Mouse (Mus musculus) CH12.LX (cell line): Measurements from ENCODE around the gene Slc30a6. TPM values are rescaled to one million over a fixed set of nuclear protein-coding genes. Genes with fewer than 3 reads are reported as not detected.

Experiments used
- DNase-seq: peaks from one replicate; pipeline ENCODE4 v3.0.0-alpha.2; 2013; ENCODE audit errors: extremely low read depth
- H3K27ac ChIP-seq: 2 replicates; pipeline ENCODE4 v1.5.1; 2012; ENCODE audit warnings: low read depth, mild to moderate bottlenecking, control low read depth, moderate library complexity; ENCODE audit not compliant: insufficient read depth
- H3K27me3 ChIP-seq: replicated peaks from 2 replicates; pipeline ENCODE3; 2012; ENCODE audit warnings: inconsistent platforms
- H3K36me3 ChIP-seq, 2 experiments: replicated peaks in 1 of 2; 2 replicates each; pipeline versions ENCODE3 to v1.6.1; 2012; ENCODE audit warnings: inconsistent platforms in 1 of 2, low read length in 1 of 2, mild to moderate bottlenecking in 1 of 2, mixed read lengths in 1 of 2, moderate library complexity in 1 of 2; ENCODE audit not compliant: control insufficient read depth in 1 of 2, insufficient read depth in 1 of 2
- H3K4me1 ChIP-seq, 2 experiments: 2 replicates each; pipeline ENCODE4 v1.6.1; 2012; ENCODE audit warnings: inconsistent platforms in 1 of 2, moderate library complexity in 1 of 2; ENCODE audit not compliant: insufficient read depth in 2 of 2, control insufficient read depth in 1 of 2
- H3K4me2 ChIP-seq: 2 replicates; pipeline ENCODE4 v1.6.1; 2012; ENCODE audit warnings: low read depth, mild to moderate bottlenecking, control low read depth; ENCODE audit not compliant: poor library complexity, insufficient read depth, severe bottlenecking
- H3K4me3 ChIP-seq, 3 experiments: fragments of 150-350 bp in 1 of 3; sonication (generic) in 1 of 3; replicated peaks in 1 of 3; 2 replicates each; pipeline versions ENCODE3 to v1.5.1; 2011 to 2012; ENCODE audit warnings: low read depth in 2 of 3, low read length in 2 of 3, mild to moderate bottlenecking in 2 of 3, moderate library complexity in 2 of 3, control low read depth in 1 of 3, improper control_type of control experiment in 1 of 3, inconsistent platforms in 1 of 3, mixed read lengths in 1 of 3; ENCODE audit not compliant: poor library complexity in 1 of 3
- H3K79me2 ChIP-seq: replicated peaks from 2 replicates; pipeline ENCODE4 v1.6.1; 2012; ENCODE audit warnings: mild to moderate bottlenecking, moderate library complexity; ENCODE audit not compliant: control insufficient read depth, poor library complexity, insufficient read depth, severe bottlenecking; ENCODE audit errors: extremely low read depth
- H3K9ac ChIP-seq: 2 replicates; pipeline ENCODE4 v1.6.1; 2012; ENCODE audit warnings: low read depth, mild to moderate bottlenecking, control low read depth, moderate library complexity; ENCODE audit not compliant: insufficient read depth
- H3K9me3 ChIP-seq: replicated peaks from 2 replicates; pipeline ENCODE3; 2012; ENCODE audit warnings: low read length, inconsistent platforms, mixed read lengths
- CHD1 ChIP-seq: IDR thresholded peaks from 2 replicates; pipeline ENCODE4 v1.6.1; 2012; ENCODE audit warnings: low read depth, low read length, improper control_type of control experiment, inconsistent platforms
- CHD2 ChIP-seq: IDR thresholded peaks from 2 replicates; pipeline ENCODE4 v1.6.1; 2011; ENCODE audit warnings: low read length, improper control_type of control experiment
- CTCF ChIP-seq, 2 experiments: IDR thresholded peaks in 1 of 2; conservative IDR thresholded peaks in 1 of 2; 2 replicates each; pipeline ENCODE4 v1.5.1; 2011 to 2012; ENCODE audit warnings: low read depth in 2 of 2, low read length in 2 of 2, improper control_type of control experiment in 1 of 2, inconsistent platforms in 1 of 2, mild to moderate bottlenecking in 1 of 2, moderate library complexity in 1 of 2
- E2F4 ChIP-seq: IDR thresholded peaks from 2 replicates; pipeline ENCODE4 v1.6.1; 2011; ENCODE audit warnings: low read depth, low read length, improper control_type of control experiment; ENCODE audit not compliant: insufficient replicate concordance
- ELF1 ChIP-seq: IDR thresholded peaks from 2 replicates; pipeline ENCODE4 v1.6.1; 2014; ENCODE audit warnings: low read depth, mild to moderate bottlenecking, inconsistent platforms, low read length, improper control_type of control experiment
- EP300 ChIP-seq: IDR thresholded peaks from 2 replicates; pipeline ENCODE4 v1.6.1; 2011; ENCODE audit warnings: low read length, improper control_type of control experiment
- ETS1 ChIP-seq: conservative IDR thresholded peaks from 2 replicates; pipeline ENCODE4 v1.6.1; 2012; ENCODE audit warnings: low read depth, mild to moderate bottlenecking, inconsistent platforms, low read length, improper control_type of control experiment, moderate library complexity
- GABPA ChIP-seq: IDR thresholded peaks from 2 replicates; pipeline ENCODE4 v1.6.1; 2012; ENCODE audit warnings: low read depth, low read length, improper control_type of control experiment, inconsistent platforms; ENCODE audit not compliant: insufficient replicate concordance
- JUN ChIP-seq: IDR thresholded peaks from 2 replicates; pipeline ENCODE4 v1.6.1; 2011; ENCODE audit warnings: low read depth, mild to moderate bottlenecking, low read length, improper control_type of control experiment, moderate library complexity; ENCODE audit not compliant: insufficient read depth
- JUND ChIP-seq: conservative IDR thresholded peaks from 2 replicates; pipeline ENCODE4 v1.6.1; 2011; ENCODE audit warnings: low read depth, low read length, improper control_type of control experiment
- KAT2A ChIP-seq: IDR thresholded peaks from 2 replicates; pipeline ENCODE4 v1.6.1; 2012; ENCODE audit warnings: low read length, improper control_type of control experiment, inconsistent platforms; ENCODE audit not compliant: insufficient replicate concordance
- MAFK ChIP-seq: IDR thresholded peaks from 2 replicates; pipeline ENCODE4 v1.6.1; 2011; ENCODE audit warnings: low read length, improper control_type of control experiment; ENCODE audit not compliant: insufficient replicate concordance
- MAZ ChIP-seq: IDR thresholded peaks from 2 replicates; pipeline ENCODE4 v1.6.1; 2012; ENCODE audit warnings: low read depth, mild to moderate bottlenecking, inconsistent platforms, low read length, improper control_type of control experiment, moderate library complexity
- MXI1 ChIP-seq: IDR thresholded peaks from 2 replicates; pipeline ENCODE4 v1.6.1; 2011; ENCODE audit warnings: mild to moderate bottlenecking, low read depth, low read length, improper control_type of control experiment
- MYC ChIP-seq: IDR thresholded peaks from 2 replicates; pipeline ENCODE4 v1.6.1; 2011; ENCODE audit warnings: low read depth, mild to moderate bottlenecking, improper control_type of control experiment, low read length
- NRF1 ChIP-seq: IDR thresholded peaks from 2 replicates; pipeline ENCODE4 v1.6.1; 2014; ENCODE audit warnings: low read depth, mild to moderate bottlenecking, inconsistent platforms, low read length, improper control_type of control experiment, moderate library complexity
- PAX5 ChIP-seq: IDR thresholded peaks from 2 replicates; pipeline ENCODE4 v1.6.1; 2012; ENCODE audit warnings: low read length, inconsistent platforms, mixed read lengths
- POLR2A ChIP-seq: IDR thresholded peaks from 2 replicates; pipeline ENCODE4 v1.6.1; 2011; ENCODE audit warnings: low read depth, mild to moderate bottlenecking, improper control_type of control experiment, low read length
- POLR2AphosphoS2 ChIP-seq: IDR thresholded peaks from 2 replicates; pipeline ENCODE4 v1.6.1; 2011; ENCODE audit warnings: low read depth, low read length, improper control_type of control experiment
- RAD21 ChIP-seq: IDR thresholded peaks from 2 replicates; pipeline ENCODE4 v1.6.1; 2011; ENCODE audit warnings: low read depth, mild to moderate bottlenecking, low read length, improper control_type of control experiment, moderate library complexity
- RCOR1 ChIP-seq: conservative IDR thresholded peaks from 2 replicates; pipeline ENCODE4 v1.6.1; 2012; ENCODE audit warnings: low read depth, mild to moderate bottlenecking, inconsistent platforms, low read length, improper control_type of control experiment
- SIN3A ChIP-seq: IDR thresholded peaks from 2 replicates; pipeline ENCODE4 v1.6.1; 2012; ENCODE audit warnings: low read length, improper control_type of control experiment, inconsistent platforms
- SMC3 ChIP-seq: IDR thresholded peaks from 2 replicates; pipeline ENCODE4 v1.6.1; 2011; ENCODE audit warnings: low read depth, low read length, improper control_type of control experiment
- TBP ChIP-seq: conservative IDR thresholded peaks from 2 replicates; pipeline ENCODE4 v1.6.1; 2011; ENCODE audit warnings: low read depth, low read length, improper control_type of control experiment
- TCF12 ChIP-seq: IDR thresholded peaks from 2 replicates; pipeline ENCODE4 v1.6.1; 2014; ENCODE audit warnings: low read depth, mild to moderate bottlenecking, inconsistent platforms, low read length, improper control_type of control experiment
- USF2 ChIP-seq: conservative IDR thresholded peaks from 2 replicates; pipeline ENCODE4 v1.6.1; 2011; ENCODE audit warnings: low read depth, low read length, improper control_type of control experiment
- ZC3H11A ChIP-seq: IDR thresholded peaks from 2 replicates; pipeline ENCODE4 v1.6.1; 2012; ENCODE audit warnings: low read depth, mild to moderate bottlenecking, inconsistent platforms, low read length, improper control_type of control experiment
- ZKSCAN1 ChIP-seq: IDR thresholded peaks from 2 replicates; pipeline ENCODE4 v1.6.1; 2012; ENCODE audit warnings: low read depth, inconsistent platforms, low read length, improper control_type of control experiment, borderline replicate concordance
- ZMIZ1 ChIP-seq: IDR thresholded peaks from 2 replicates; pipeline ENCODE4 v1.6.1; 2012; ENCODE audit warnings: low read depth, mild to moderate bottlenecking, inconsistent platforms, low read length, improper control_type of control experiment
- ZNF384 ChIP-seq: IDR thresholded peaks from 2 replicates; pipeline ENCODE4 v1.6.1; 2012; ENCODE audit warnings: low read depth, low read length, improper control_type of control experiment, inconsistent platforms
- dilution Hi-C: fragments of 300-500 bp; cut with MboI; formaldehyde crosslinking; loops from 2 replicates; pipeline ENCODE4 v1.14.3; 2020; ENCODE audit warnings: low sequenced_read_pairs; ENCODE audit not compliant: extremely low pct_unique_long_range_greater_than_20kb, extremely low pct_ligation_motif_present
- in situ Hi-C: fragments of 300-500 bp; cut with MboI; formaldehyde crosslinking; loops from 3 replicates; pipeline ENCODE4 v1.14.3; 2019; ENCODE audit warnings: low sequenced_read_pairs, low pct_ligation_motif_present, low pct_unique_long_range_greater_than_20kb, mixed read lengths
- polyA plus RNA-seq: library from polyadenylated mRNA; unstranded; fragments of >175 nt; gene quantifications from 2 replicates; pipeline ENCODE4 v1.2.1, GENCODE M21; 2012; ENCODE audit warnings: low read depth; ENCODE audit not compliant: insufficient read length
- total RNA-seq, 2 experiments: library from RNA; depleted of rRNA; stranded (reverse); fragments of 300-350 nt in 1 of 2; fragments of >200 nt in 1 of 2; gene quantifications; 2 replicates each; pipeline ENCODE4 v1.2.3; 2012 to 2014

Gene Slc30a6
- total and polyA plus RNA-seq, 3 experiments: 16.8 to 27.2 (median 19.7) TPM

DNA sequence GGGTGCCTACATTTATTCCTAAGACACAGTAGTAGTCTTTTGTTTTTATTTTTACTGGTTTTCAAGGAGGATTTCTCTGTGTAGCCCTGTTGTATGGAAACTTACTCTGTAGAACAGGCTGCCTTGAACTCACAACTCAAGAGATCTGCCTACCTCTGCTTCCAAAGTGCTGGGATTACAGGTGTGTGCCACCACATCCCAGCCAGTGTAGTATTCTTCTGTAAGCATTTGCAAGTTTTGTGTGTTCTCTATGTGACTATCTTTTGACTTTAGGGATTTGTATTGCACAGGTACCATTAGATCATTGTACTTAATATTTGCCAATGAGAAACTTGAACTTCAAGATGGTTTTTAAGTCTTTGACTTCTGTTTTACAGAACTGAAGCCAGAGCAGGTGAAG is 8.8 kb upstream of the Slc30a6 start:
- Histone ChIP-seq H3K9me3 (no peaks in the 10 kb centered on the region), H3K4me2 (no peak overlapping the region), H3K4me1 (no peaks in the 10 kb centered on the region), H3K27ac (no peak overlapping the region)
- no peak for DNase-seq
- TF ChIP-seq POLR2AphosphoS2 (no peak), RCOR1 (no peak), CHD2 (no peak), ZMIZ1 (no peak), PAX5 (no peak), KAT2A (no peak), MAZ (no peak), E2F4 (no peak), GABPA (no peak), RAD21 (no peak), TBP (no peak), JUN (no peak), ZKSCAN1 (no peak), ZC3H11A (no peak), MYC (no peak), ETS1 (no peak), EP300 (no peak), CHD1 (no peak), ELF1 (no peak)
- TF ChIP-seq, all 38 proteins: peak for 0
- dilution Hi-C loops: no loop called here
- peaks cover 21 to 63% of the 10 kb centered on the region in 2 experiments for H3K36me3 ChIP-seq
- H3K79me2 ChIP-seq: no peaks in the 10 kb centered on the region
- H3K27me3 ChIP-seq: no peaks in the 10 kb centered on the region
- in situ Hi-C loops: no loop called here
- no peak overlapping the region for H3K4me3 ChIP-seq
- no peak overlapping the region for H3K9ac ChIP-seq

DNA sequence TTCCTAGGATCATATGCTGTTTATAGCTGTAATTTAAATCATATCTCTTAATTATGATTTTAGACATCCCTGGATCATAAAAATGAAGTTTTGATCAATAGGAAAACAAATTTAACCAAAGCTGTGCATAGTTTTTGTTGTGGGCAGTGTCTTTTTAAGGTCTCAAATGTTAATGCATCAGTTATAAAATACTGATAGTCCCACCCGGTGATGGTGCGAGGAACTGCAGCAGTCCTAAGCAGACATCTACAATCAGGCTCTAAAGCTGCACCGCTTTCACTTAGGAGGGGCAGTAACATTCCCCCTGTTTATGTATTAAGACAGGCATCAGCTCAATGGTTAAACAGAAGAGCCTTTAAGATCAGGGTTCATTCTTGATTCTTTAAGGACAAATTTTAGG is 5.6 kb upstream of the Slc30a6 start:
- TF ChIP-seq MAZ (no peak), CHD1 (no peak), CTCF (conservative IDR thresholded peaks at IDR 0.05 in 1 of 2, IDR thresholded peaks at IDR 0.05 in 1 of 2; ENCODE audit: low read depth in 2 of 2, low read length in 2 of 2) (peak in 1 of 2 experiments; percentile 52; a peak in 2 of 4 replicates), TBP (no peak), TCF12 (no peak), SMC3 (peak; percentile 41), EP300 (no peak), ZNF384 (no peak), E2F4 (no peak), RAD21 (peak; percentile 33), NRF1 (no peak), MYC (no peak), ZMIZ1 (no peak), MXI1 (no peak), SIN3A (no peak), JUND (no peak), USF2 (no peak), PAX5 (no peak), POLR2A (no peak), MAFK (no peak), RCOR1 (no peak), ELF1 (no peak), GABPA (no peak)
- Histone ChIP-seq H3K79me2 (no peaks in the 10 kb centered on the region), H3K27me3 (no peaks in the 10 kb centered on the region), H3K4me2 (no peak overlapping the region), H3K4me3 (no peak overlapping the region), H3K9ac (no peak overlapping the region), H3K36me3 (peaks cover 10 to 33% of the 10 kb centered on the region in 2 experiments), H3K4me1 (peaks cover 3 to 5% of the 10 kb centered on the region in 2 experiments; a peak in 3 of 4 replicates), H3K9me3 (no peaks in the 10 kb centered on the region), H3K27ac (no peak overlapping the region)
- dilution Hi-C loops: no loop called here
- DNase-seq: peak; percentile 12
- in situ Hi-C loops: no loop called here
